Mouse (Mus musculus) central nervous system, embryonic 18 days (tissue): Measurements from ENCODE around the gene Iffo2. TPM values are rescaled to one million over a fixed set of nuclear protein-coding genes. Genes with fewer than 3 reads are reported as not detected.

Source experiments
- polyA plus RNA-seq: library from polyadenylated mRNA; depleted of rRNA; stranded (reverse); fragments of >200 nt; gene quantifications from 2 replicates; pipeline ENCODE4 v1.2.3, GENCODE M21; 2012; rRNA removed

Iffo2 gene
- 9.9 and 10.6 TPM in 2 replicates for polyA plus RNA-seq

GRCm38 (mm10) chr4:139530248-139530647, at the start of gene Iffo2:
Gene Iffo2, plus strand, starts transcription at chr4:139530548.

GRCm38 (mm10) chr4:139602357-139603244, 72.3 kb downstream of the Iffo2 start, which contains the start of gene Gm21969:
Gene Gm21969, plus strand, starts transcription at chr4:139603186.

GRCm38 (mm10) chr4:139622373-139623282, 92.3 kb downstream of the Iffo2 start, which contains the start of gene Aldh4a1:
Gene Aldh4a1, plus strand, starts transcription at chr4:139622866.

GRCm38 (mm10) chr4:139653238-139653637, 122.9 kb downstream of the Iffo2 start, which contains the start of gene Tas1r2:
Gene Tas1r2, plus strand, starts transcription at chr4:139653538.

Other genes starting within 250 kb of the Iffo2 start
- 20.0 and 20.4 TPM in 2 replicates for gene Pqlc2, start 219.8 kb upstream of the Iffo2 start, polyA plus RNA-seq
- gene Akr7a5, start 219.8 kb upstream of the Iffo2 start, polyA plus RNA-seq, result 12.2 and 12.5 TPM in 2 replicates
- 55.8 and 64.6 TPM in 2 replicates for gene Mrto4, start 178.0 kb upstream of the Iffo2 start, polyA plus RNA-seq
- gene Emc1, start 178.0 kb upstream of the Iffo2 start, polyA plus RNA-seq, result 58.3 and 62.0 TPM in 2 replicates
- gene Ubr4, start 177.9 kb upstream of the Iffo2 start, polyA plus RNA-seq, result 186 and 187 TPM in 2 replicates
- gene Gm21969, start 72.6 kb downstream of the Iffo2 start, polyA plus RNA-seq, result 0.03 TPM in 1 of 2 replicates, not detected in the other
- gene Aldh4a1, start 92.3 kb downstream of the Iffo2 start, polyA plus RNA-seq, result 28.2 and 29.6 TPM in 2 replicates
- gene Tas1r2, start 123.0 kb downstream of the Iffo2 start, polyA plus RNA-seq, result not detected in 2 replicates